ENCODE assay signal across 8 mouse cellular contexts in genomic region chr3:10684885-10685500, GRCm38 (mm10).
DNase-seq lines count a peak whose midpoint lies in the region; ATAC-seq and TF ChIP-seq lines count a peak whose summit lies in the region.

No protein-coding gene starts in this region.

- H3K27ac ChIP-seq in cerebellum, adult 2 months (ENCODE audit: insufficient read depth, low read length), result no peak overlapping the region
- H3K27ac ChIP-seq in forebrain, postnatal 0 days (ENCODE audit: low read depth, low read length), result 0 out of 2 replicates have a peak overlapping the region, but pooled peaks have one; percentile 55

- peak; percentile 84 for ATAC-seq in forebrain, postnatal 0 days
- ATAC-seq in megakaryocyte, adult 5-6 weeks (ENCODE audit: poor library complexity, severe bottlenecking), result no peak

- 27% methylated on average over 6 of the region's 6 CpGs for WGBS in cerebellum, adult 2 months
- 44% methylated on average over 6 of the region's 6 CpGs for WGBS in forebrain, postnatal 0 days

- peak; percentile 70 for TF ChIP-seq CTCF in cerebellum, adult 2 months (IDR thresholded peaks at IDR 0.05; ENCODE audit: borderline replicate concordance, insufficient read depth, low read depth, low read length)
- TF ChIP-seq CTCF in forebrain, postnatal 0 days (IDR thresholded peaks at IDR 0.05; ENCODE audit: low read depth), result peak; percentile 87

- H3K27me3 ChIP-seq in cerebellum, adult 2 months (ENCODE audit: control insufficient read depth, insufficient read depth, low read length), result no peaks in the 10 kb centered on the region
- no peaks in the 10 kb centered on the region for H3K27me3 ChIP-seq in forebrain, postnatal 0 days (ENCODE audit: insufficient read depth, low read length)

- no peaks in the 10 kb centered on the region for H3K36me3 ChIP-seq in forebrain, postnatal 0 days (ENCODE audit: insufficient read depth)

- no peaks in the 10 kb centered on the region for H3K4me1 ChIP-seq in cerebellum, adult 2 months (ENCODE audit: control insufficient read depth, insufficient read depth, low read length)
- H3K4me1 ChIP-seq in forebrain, postnatal 0 days (ENCODE audit: insufficient read depth), result peaks cover 8% of the 10 kb centered on the region; the same call in 1 of the 2 replicates

- no peaks in the 10 kb centered on the region for H3K9me3 ChIP-seq in forebrain, postnatal 0 days (ENCODE audit: low read length)

- TF ChIP-seq POLR2A in cerebellum, adult 2 months (IDR thresholded peaks at IDR 0.05; ENCODE audit: borderline replicate concordance, insufficient read depth, low read length), result no peak

- DNase-seq in 3T3-L1 (ENCODE audit: low read depth, low spot score) (peak; percentile 71), ES-CJ7 (ENCODE audit: low read depth, low spot score) (peak; percentile 38)
- DNase-seq in cerebellum, adult 2 months, result peak; percentile 34 to 54
- peak; percentile 85 for DNase-seq in forebrain, postnatal 0 days
- DNase-seq in kidney, postnatal 36 days, result peak; percentile 10 to 71
- peak; percentile 25 for DNase-seq in lung, postnatal 14 days
- DNase-seq in right cerebral cortex, postnatal 14 days, result peak; percentile 59

- no peak overlapping the region for H3K4me2 ChIP-seq in forebrain, postnatal 0 days (ENCODE audit: low read depth)

- no peak overlapping the region for H3K4me3 ChIP-seq in cerebellum, adult 2 months (replicated peaks; ENCODE audit: insufficient read depth, low read depth, low read length)
- no peak overlapping the region for H3K4me3 ChIP-seq in forebrain, postnatal 0 days (ENCODE audit: low read depth, low read length)

- H3K9ac ChIP-seq in forebrain, postnatal 0 days, result no peak overlapping the region

Comparison
In these comparisons a context has a peak if more than half of its experiments do, and no peak if none do; other contexts are left out.
1. DNase-seq: peak in every context shown above with its lines; median percentile 85 in forebrain, postnatal 0 days; 71 in 3T3-L1; 59 in right cerebral cortex, postnatal 14 days; 44 in cerebellum, adult 2 months; 40 in kidney, postnatal 36 days; 38 in ES-CJ7; 25 in lung, postnatal 14 days.